Mouse (Mus musculus) forelimb bud, embryonic 11.5 days (tissue): ENCODE results near the gene Ccdc88c.

Experiments used
- DNase-seq: peaks from one replicate; pipeline ENCODE4 v3.0.0-alpha.2; 2012; ENCODE audit warnings: low read depth, low spot score

Gene Ccdc88c

GRCm38 (mm10) chr12:100883168-100883567 is 145.7 kb downstream of the Ccdc88c start:
- DNase-seq: no peak

- no peak for DNase-seq
Observed at GRCm38 (mm10) chr12:100878556-100878955, 150.3 kb downstream of the Ccdc88c start.

- no peak for DNase-seq
Observed at GRCm38 (mm10) chr12:100877936-100878335, 150.9 kb downstream of the Ccdc88c start.

- DNase-seq: no peak
Observed at GRCm38 (mm10) chr12:100875960-100876359, 152.9 kb downstream of the Ccdc88c start.

GRCm38 (mm10) chr12:100875553-100875952 is 153.3 kb downstream of the Ccdc88c start:
- no peak for DNase-seq

- no peak for DNase-seq
Observed at GRCm38 (mm10) chr12:100873612-100874011, 155.2 kb downstream of the Ccdc88c start.

- DNase-seq: no peak
Observed at GRCm38 (mm10) chr12:100871841-100872240, 157.0 kb downstream of the Ccdc88c start.

- DNase-seq: no peak
Observed at GRCm38 (mm10) chr12:100871234-100871633, 157.6 kb downstream of the Ccdc88c start.

- no peak for DNase-seq
Observed at GRCm38 (mm10) chr12:100868049-100868622, 160.7 kb downstream of the Ccdc88c start.

GRCm38 (mm10) chr12:100867097-100867496 is 161.8 kb downstream of the Ccdc88c start:
- DNase-seq: no peak

GRCm38 (mm10) chr12:100865509-100866078 is 163.3 kb downstream of the Ccdc88c start:
- no peak for DNase-seq

GRCm38 (mm10) chr12:100865072-100865471 is 163.8 kb downstream of the Ccdc88c start:
- DNase-seq: no peak

- DNase-seq: no peak
Observed at GRCm38 (mm10) chr12:100862856-100863446, 165.9 kb downstream of the Ccdc88c start.

- no peak for DNase-seq
Observed at GRCm38 (mm10) chr12:100862272-100862671, 166.6 kb downstream of the Ccdc88c start.
